Mouse (Mus musculus) liver, embryonic 14.5 days (tissue): Measurements from ENCODE around the gene 1810065E05Rik.

Experiments
- CTCF ChIP-seq: IDR thresholded peaks from 2 replicates; pipeline ENCODE4 v1.5.1; 2016; ENCODE audit warnings: antibody characterized with exemption, low read depth, control low read depth
- EP300 ChIP-seq: IDR thresholded peaks from 2 replicates; pipeline ENCODE4 v1.6.1; 2016; ENCODE audit warnings: antibody characterized with exemption, low read depth

GRCm38 (mm10) chr11:58452759-58453158, 31.8 kb downstream of the 1810065E05Rik start, which contains the start of gene Lypd9:
- TF ChIP-seq CTCF (no peak), EP300 (no peak)
